12 mouse cellular contexts compared by ENCODE assay signal in the genomic region with DNA sequence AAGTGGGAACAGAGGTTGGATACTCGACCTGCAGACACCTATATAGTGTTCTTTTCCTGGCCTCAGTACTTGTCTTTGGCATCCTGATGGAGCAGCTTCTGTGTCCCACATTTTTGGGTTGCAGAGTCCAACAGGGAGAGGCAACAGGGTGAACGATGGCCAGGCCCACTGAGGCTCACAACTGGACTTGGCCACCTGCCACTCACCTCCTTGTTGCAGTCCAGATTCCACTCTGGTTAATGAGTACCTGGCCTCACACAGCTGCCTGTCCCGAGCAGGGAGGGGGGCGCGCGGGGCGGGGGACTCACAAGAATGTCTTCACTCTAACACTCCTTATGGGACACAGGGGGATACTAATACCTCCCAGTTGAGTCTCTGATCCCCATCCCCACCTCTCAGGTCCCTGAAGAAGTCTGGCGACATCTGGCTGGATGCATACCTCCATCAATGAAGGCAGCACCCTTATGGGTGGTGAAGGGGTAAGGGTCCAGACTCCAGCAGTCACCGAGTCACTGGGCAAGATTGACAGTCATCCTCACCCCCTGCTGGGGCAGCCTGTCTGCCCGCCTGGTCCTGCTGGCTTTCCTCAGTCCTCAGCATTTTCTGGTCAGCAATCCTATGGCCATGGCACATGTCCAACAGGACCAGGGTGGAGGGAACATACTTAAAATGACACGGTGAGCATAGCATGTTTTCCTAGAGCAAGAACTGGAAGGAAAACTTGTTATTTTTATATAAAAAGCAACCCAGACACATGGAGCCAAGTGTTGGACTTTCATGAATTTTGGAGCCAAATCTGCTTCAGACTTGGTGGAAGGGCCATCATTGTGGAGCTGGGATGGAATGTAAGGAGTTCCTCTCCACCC. TPM values are rescaled to one million over a fixed set of nuclear protein-coding genes. Genes with fewer than 3 reads are reported as not detected.
DNase-seq lines count a peak whose midpoint lies in the region; ATAC-seq and TF ChIP-seq lines count a peak whose summit lies in the region.
"Had no signal": no experiment of that assay in that cellular context is flagged by ENCODE, and none has a peak within 500 bp of the region (broad histone marks: within the 10 kb centered on the region; RNA-seq: fewer than 3 reads in every experiment).

No protein-coding gene starts in this region.

- WGBS in lung, embryonic 14.5 days: 40% methylated on average over 11 of the region's 11 CpGs
- WGBS in forebrain, embryonic 16.5 days: 62% methylated on average over 11 of the region's 11 CpGs

- H3K4me1 ChIP-seq in lung, embryonic 14.5 days (ENCODE audit: insufficient read depth): peaks cover 8% of the 10 kb centered on the region; the same call in 1 of the 2 replicates
- no peaks in the 10 kb centered on the region for H3K4me1 ChIP-seq in forebrain, embryonic 16.5 days (replicated peaks; ENCODE audit: control insufficient read depth, insufficient read depth, low read length)

- ATAC-seq in lung, embryonic 14.5 days (ENCODE audit: insufficient read depth): peak; percentile 22; the same call in 1 of the 2 replicates
- no peak for ATAC-seq in forebrain, embryonic 16.5 days
- ATAC-seq: forebrain, embryonic 13.5 days had no signal

- H3K4me2 ChIP-seq in lung, embryonic 14.5 days: 0 out of 2 replicates have a peak overlapping the region, but pooled peaks have one; percentile 4
- H3K4me2 ChIP-seq in forebrain, embryonic 16.5 days (ENCODE audit: low read length): no peak overlapping the region
- H3K4me2 ChIP-seq: forebrain, embryonic 13.5 days; hindbrain, embryonic 12.5 days had no signal

- H3K9me3 ChIP-seq in lung, embryonic 14.5 days (ENCODE audit: low read depth, low read length): no peaks in the 10 kb centered on the region
- no peaks in the 10 kb centered on the region for H3K9me3 ChIP-seq in forebrain, embryonic 16.5 days (ENCODE audit: control insufficient read depth, low read length)
- H3K9me3 ChIP-seq: embryonic facial prominence, embryonic 10.5 days; forebrain, embryonic 13.5 days; hindbrain, embryonic 12.5 days had no signal

- no peak for TF ChIP-seq CTCF in lung, embryonic 14.5 days (IDR thresholded peaks at IDR 0.05; ENCODE audit: low read depth)

- peaks cover 84% of the 10 kb centered on the region for H3K36me3 ChIP-seq in lung, embryonic 14.5 days (ENCODE audit: insufficient read depth)
- peaks cover 17% of the 10 kb centered on the region for H3K36me3 ChIP-seq in forebrain, embryonic 16.5 days (ENCODE audit: control insufficient read depth, insufficient read depth)

- DNase-seq in right cerebral cortex, postnatal 10 days (ENCODE audit: low spot score in 2 of 2): peak; percentile 31 to 38
- DNase-seq in right cerebral cortex, adult 2 months (ENCODE audit: low spot score in 2 of 2): no peak
- peak; percentile 94 for DNase-seq in kidney, postnatal 14 days
- DNase-seq in lung, embryonic 14.5 days: peak; percentile 63
- DNase-seq in yolk sac, embryonic 10.5 days (ENCODE audit: low spot score): peak; percentile 84
- no peak for DNase-seq in gastrocnemius, postnatal 4 days (ENCODE audit: low spot score in 2 of 2)
- DNase-seq in frontal cortex, postnatal 25 days (ENCODE audit: low spot score in 2 of 2): no peak
- DNase-seq: thymus, adult 2 months had no signal

- H3K27ac ChIP-seq in lung, embryonic 14.5 days (ENCODE audit: low read depth): peak overlapping the region; percentile 55; the same call in 1 of the 2 replicates
- no peak overlapping the region for H3K27ac ChIP-seq in forebrain, embryonic 16.5 days (ENCODE audit: low read length)
- H3K27ac ChIP-seq: embryonic facial prominence, embryonic 10.5 days; forebrain, embryonic 13.5 days; hindbrain, embryonic 12.5 days had no signal

- H3K4me3 ChIP-seq in lung, embryonic 14.5 days (ENCODE audit: low read depth, low read length): no peak overlapping the region
- no peak overlapping the region for H3K4me3 ChIP-seq in forebrain, embryonic 16.5 days (replicated peaks; ENCODE audit: low read length)
- H3K4me3 ChIP-seq: embryonic facial prominence, embryonic 10.5 days; forebrain, embryonic 13.5 days; hindbrain, embryonic 12.5 days had no signal

- H3K9ac ChIP-seq in lung, embryonic 14.5 days: no peak overlapping the region
- H3K9ac ChIP-seq in forebrain, embryonic 16.5 days (replicated peaks; ENCODE audit: low read depth, low read length): no peak overlapping the region
- H3K9ac ChIP-seq: forebrain, embryonic 13.5 days; hindbrain, embryonic 12.5 days had no signal

- H3K27me3 ChIP-seq in lung, embryonic 14.5 days (ENCODE audit: insufficient read depth, low read length): no peaks in the 10 kb centered on the region
- no peaks in the 10 kb centered on the region for H3K27me3 ChIP-seq in forebrain, embryonic 16.5 days (replicated peaks; ENCODE audit: control insufficient read depth, insufficient read depth, low read length)
- H3K27me3 ChIP-seq: forebrain, embryonic 13.5 days; hindbrain, embryonic 12.5 days had no signal

RNA-seq across cellular contexts. Expression of gene Fads3, which starts 16.4 kb away (rescaled TPM):
- polyA plus RNA-seq in lung, embryonic 14.5 days (2014; fragmentation: Nextera tagmentation; extraction: Ambion mirVana): 31.1 and 38.8 TPM in 2 replicates
- 14.1 and 20.9 TPM in 2 replicates for polyA plus RNA-seq in forebrain, embryonic 16.5 days (2015; fragmentation: Nextera tagmentation; extraction: Ambion mirVana)
- total RNA-seq in gastrocnemius, postnatal 4 days (2021): 10 to 100 TPM; 16.8 to 28.4 TPM

RNA-seq across cellular contexts. Expression of gene Fads2, which starts 43.8 kb away (rescaled TPM):
- 38.3 and 40.5 TPM in 2 replicates for polyA plus RNA-seq in lung, embryonic 14.5 days (2014; fragmentation: Nextera tagmentation; extraction: Ambion mirVana)
- polyA plus RNA-seq in forebrain, embryonic 16.5 days (2015; fragmentation: Nextera tagmentation; extraction: Ambion mirVana): 171 and 173 TPM in 2 replicates
- total RNA-seq in gastrocnemius, postnatal 4 days (2021): 10 to 100 TPM; 26.2 to 27.3 TPM

RNA-seq across cellular contexts. Expression of gene Rab3il1, which starts 56.2 kb away (rescaled TPM):
- polyA plus RNA-seq in lung, embryonic 14.5 days (2014; fragmentation: Nextera tagmentation; extraction: Ambion mirVana): 30.9 and 34.0 TPM in 2 replicates
- 18.0 and 18.4 TPM in 2 replicates for polyA plus RNA-seq in forebrain, embryonic 16.5 days (2015; fragmentation: Nextera tagmentation; extraction: Ambion mirVana)
- total RNA-seq in gastrocnemius, postnatal 4 days (2021): 10 to 100 TPM; 24.2 to 26.1 TPM

RNA-seq across cellular contexts. Expression of gene Best1, which starts 56.3 kb away (rescaled TPM):
- 1.0 and 1.4 TPM in 2 replicates for polyA plus RNA-seq in lung, embryonic 14.5 days (2014; fragmentation: Nextera tagmentation; extraction: Ambion mirVana)
- polyA plus RNA-seq in forebrain, embryonic 16.5 days (2015; fragmentation: Nextera tagmentation; extraction: Ambion mirVana): 1.2 and 1.5 TPM in 2 replicates
- total RNA-seq in gastrocnemius, postnatal 4 days (2021): 1 to 10 TPM; 1.2 to 1.5 TPM

Comparison
In these comparisons a context has a peak if more than half of its experiments do, and no peak if none do; other contexts are left out.
1. DNase-seq: peak in right cerebral cortex, postnatal 10 days (2 of 2), kidney, postnatal 14 days (single experiment), lung, embryonic 14.5 days (single experiment) and yolk sac, embryonic 10.5 days (single experiment); none in right cerebral cortex, adult 2 months (0 of 2), gastrocnemius, postnatal 4 days (0 of 2) and frontal cortex, postnatal 25 days (0 of 2).